Mouse (Mus musculus): Measurements from ENCODE around the gene Gimap4.

DNA sequence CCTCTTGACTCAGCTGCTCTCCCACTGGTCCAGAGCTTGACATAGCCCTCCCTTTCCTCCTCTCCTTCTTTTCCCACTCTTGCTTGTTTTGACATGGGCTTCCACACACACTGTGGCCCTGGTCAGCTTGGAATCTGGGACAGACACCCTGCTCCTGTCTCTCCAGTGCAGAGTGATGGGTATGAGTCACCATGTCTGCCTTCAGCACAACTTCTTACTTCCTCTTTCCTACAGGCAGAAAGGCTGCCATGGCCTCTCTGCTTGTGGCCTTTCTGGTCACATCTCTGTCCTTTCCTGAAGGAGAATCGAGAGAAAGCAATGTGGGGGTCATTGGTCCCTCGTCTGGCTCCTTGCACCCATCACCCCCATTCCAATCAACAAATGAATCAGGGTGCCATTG, 2.7 kb downstream of the Gimap4 start:
- TF ChIP-seq CTCF (IDR thresholded peaks at IDR 0.05; ENCODE audit: low read depth, low read length) (no peak), GATA1 (IDR thresholded peaks at IDR 0.05; ENCODE audit: borderline replicate concordance, low read length) (no peak), TAL1 (conservative IDR thresholded peaks at IDR 0.05; ENCODE audit: low read depth, low read length) (no peak), GATA2 (IDR thresholded peaks at IDR 0.05; ENCODE audit: borderline replicate concordance, low read depth, low read length) (no peak), POLR2AphosphoS5 (IDR thresholded peaks at IDR 0.05; ENCODE audit: insufficient replicate concordance, low read depth, low read length) (no peak)
